Mouse (Mus musculus) hindbrain, embryonic 16.5 days (tissue): Measurements from ENCODE around the gene Rnf168. TPM values are rescaled to one million over a fixed set of nuclear protein-coding genes. Genes with fewer than 3 reads are reported as not detected.

ENCODE experiments used
- ATAC-seq: fragments of 200-750 bp; cut with Nextera tagmentation; 2 replicates; pipeline ENCODE4 v1.8.0; 2017; ENCODE audit warnings: moderate TSS enrichment, moderate library complexity
- H3K27ac ChIP-seq: fragments of 300-500 bp; sonication (generic); 2 replicates; pipeline ENCODE4 v1.5.1; 2014; ENCODE audit warnings: low read depth, mild to moderate bottlenecking, control low read depth, low read length, moderate library complexity
- H3K27me3 ChIP-seq: fragments of 300-500 bp; sonication (generic); replicated peaks from 2 replicates; pipeline ENCODE4 v1.6.1; 2014; ENCODE audit warnings: low read length; ENCODE audit not compliant: control insufficient read depth, insufficient read depth
- H3K36me3 ChIP-seq: fragments of 300-500 bp; sonication (generic); 2 replicates; pipeline ENCODE4 v1.6.1; 2014; ENCODE audit warnings: mild to moderate bottlenecking, low read length, moderate library complexity, mixed read lengths; ENCODE audit not compliant: control insufficient read depth, insufficient read depth
- H3K4me1 ChIP-seq: fragments of 300-500 bp; sonication (generic); 2 replicates; pipeline ENCODE4 v1.6.1; 2014; ENCODE audit warnings: low read depth, low read length; ENCODE audit not compliant: control insufficient read depth, insufficient read depth
- H3K4me2 ChIP-seq: fragments of 300-500 bp; sonication (generic); 2 replicates; pipeline ENCODE4 v1.6.1; 2014; ENCODE audit warnings: mild to moderate bottlenecking, low read length, control low read depth, moderate library complexity
- H3K4me3 ChIP-seq: fragments of 300-500 bp; sonication (generic); 2 replicates; pipeline ENCODE4 v1.5.1; 2014; ENCODE audit warnings: mild to moderate bottlenecking, low read length, control low read depth, moderate library complexity
- H3K9ac ChIP-seq: fragments of 300-500 bp; sonication (generic); 2 replicates; pipeline ENCODE4 v1.6.1; 2014; ENCODE audit warnings: low read depth, mild to moderate bottlenecking, control low read depth, low read length, moderate library complexity
- H3K9me3 ChIP-seq: fragments of 300-500 bp; sonication (generic); 2 replicates; pipeline ENCODE4 v1.6.1; 2014; ENCODE audit warnings: mild to moderate bottlenecking, low read length, moderate library complexity; ENCODE audit not compliant: control insufficient read depth
- WGBS: fragments of 180-500 bp; shearing (Covaris S2); extraction: QIAGEN DNeasy Blood & Tissue Kit; methylation state at CpG from one replicate; pipeline ENCODE4 v1.1.7; 2014; 5-methylcytosine and 5-hydroxymethylcytosine counted together
- microRNA counts: library from miRNA; unstranded; fragments of <30 nt; microRNA quantifications from one replicate; lab custom pipeline; 2016
- microRNA-seq: library from miRNA; unstranded; fragments of <30 nt; microRNA quantifications from one replicate; pipeline ENCODE4, GENCODE M21; 2017
- polyA plus RNA-seq: library from polyadenylated mRNA; unstranded; fragments of >200 nt; fragmentation: Nextera tagmentation; extraction: Ambion mirVana; gene quantifications from 2 replicates; pipeline ENCODE4 v1.2.1, GENCODE M21; 2015

Rnf168 gene
- polyA plus RNA-seq, 1 experiment from 2014 or later = 23.8 TPM

- Histone ChIP-seq H3K9ac (no peak overlapping the region), H3K4me2 (no peak overlapping the region), H3K4me3 (no peak overlapping the region), H3K27ac (no peak overlapping the region), H3K9me3 (no peaks in the 10 kb centered on the region), H3K27me3 (no peaks in the 10 kb centered on the region), H3K4me1 (peaks cover 13% of the 10 kb centered on the region), H3K36me3 (no peaks in the 10 kb centered on the region)
- no peak for ATAC-seq
- WGBS = 98% methylated on average over 5 of the region's 5 CpGs
These were observed 57.9 kb downstream of the Rnf168 start for GRCm38 (mm10) chr16:32335146-32335545.

GRCm38 (mm10) chr16:32336026-32336780 is 58.9 kb downstream of the Rnf168 start:
- H3K9ac ChIP-seq = no peak overlapping the region

GRCm38 (mm10) chr16:32337001-32337400 is 59.7 kb downstream of the Rnf168 start:
- ATAC-seq = no peak
- peaks cover 10% of the 10 kb centered on the region; the same call in 1 of the 2 replicates for H3K4me1 ChIP-seq
- no peak overlapping the region for H3K4me2 ChIP-seq
- no peaks in the 10 kb centered on the region for H3K9me3 ChIP-seq
- no peaks in the 10 kb centered on the region for H3K36me3 ChIP-seq
- H3K27me3 ChIP-seq = no peaks in the 10 kb centered on the region
- H3K4me3 ChIP-seq = no peak overlapping the region
- no peak overlapping the region for H3K27ac ChIP-seq
- H3K9ac ChIP-seq = no peak overlapping the region

More at GRCm38 (mm10) chr16:32336026-32336780, 58.9 kb downstream of the Rnf168 start:
- Histone ChIP-seq H3K36me3 (no peaks in the 10 kb centered on the region), H3K4me3 (no peak overlapping the region), H3K27me3 (no peaks in the 10 kb centered on the region), H3K4me1 (peaks cover 13% of the 10 kb centered on the region), H3K27ac (no peak overlapping the region), H3K4me2 (no peak overlapping the region), H3K9me3 (no peaks in the 10 kb centered on the region)
- WGBS = 78% methylated on average over 7 of the region's 7 CpGs
- ATAC-seq = no peak

GRCm38 (mm10) chr16:32340451-32340850 is 63.2 kb downstream of the Rnf168 start:
- no peak for ATAC-seq
- Histone ChIP-seq H3K4me3 (no peak overlapping the region), H3K36me3 (no peaks in the 10 kb centered on the region), H3K27me3 (no peaks in the 10 kb centered on the region), H3K9me3 (no peaks in the 10 kb centered on the region), H3K4me2 (no peak overlapping the region), H3K4me1 (peaks cover 7% of the 10 kb centered on the region; the same call in 1 of the 2 replicates), H3K27ac (no peak overlapping the region), H3K9ac (no peak overlapping the region)
- 85% methylated on average over 1 of the region's 1 CpGs for WGBS

GRCm38 (mm10) chr16:32345521-32345920 is 68.3 kb downstream of the Rnf168 start:
- Histone ChIP-seq H3K9me3 (no peaks in the 10 kb centered on the region), H3K27me3 (no peaks in the 10 kb centered on the region), H3K4me3 (no peak overlapping the region), H3K4me2 (no peak overlapping the region), H3K36me3 (no peaks in the 10 kb centered on the region), H3K27ac (no peak overlapping the region), H3K4me1 (no peaks in the 10 kb centered on the region), H3K9ac (no peak overlapping the region)
- ATAC-seq = no peak

GRCm38 (mm10) chr16:32350776-32351175 is 73.5 kb downstream of the Rnf168 start:
- no peak overlapping the region for H3K27ac ChIP-seq
- peaks cover 7% of the 10 kb centered on the region for H3K36me3 ChIP-seq
- H3K9ac ChIP-seq = no peak overlapping the region
- no peak overlapping the region for H3K4me2 ChIP-seq
- 87% methylated on average over 3 of the region's 3 CpGs for WGBS
- no peaks in the 10 kb centered on the region for H3K27me3 ChIP-seq
- no peaks in the 10 kb centered on the region for H3K4me1 ChIP-seq
- H3K9me3 ChIP-seq = no peaks in the 10 kb centered on the region
- ATAC-seq = no peak
- H3K4me3 ChIP-seq = no peak overlapping the region

MicroRNAs encoded within 50 kb of the gene (microRNA counts, 519-probe panel; counts per million panel counts)
- microRNA mmu-miR-1946a (lab: Ali Mortazavi, UCI) = 2,135 counts per million, percentile 38 among the panel's probes with 10 or more counts

Small RNAs within 50 kb of the gene (microRNA-seq; reads per million reads assigned to microRNA genes)
- gene Mir1946a = not detected

Other genes with a start within 250 kb of the Rnf168 start
- 24.9 and 29.9 TPM in 2 replicates for gene Pak2, start 198.1 kb upstream of the Rnf168 start, polyA plus RNA-seq
- 94.0 and 94.8 TPM in 2 replicates for gene Pigx, start 177.7 kb upstream of the Rnf168 start, polyA plus RNA-seq
- gene Cep19, start 177.7 kb upstream of the Rnf168 start, polyA plus RNA-seq = 48.0 and 51.0 TPM in 2 replicates
- 7.7 and 9.7 TPM in 2 replicates for gene Nrros, start 111.9 kb upstream of the Rnf168 start, polyA plus RNA-seq
- gene Bex6, start 97.6 kb upstream of the Rnf168 start, polyA plus RNA-seq = not detected in 2 replicates
- 5.6 and 6.0 TPM in 2 replicates for gene Fbxo45, start 30.3 kb upstream of the Rnf168 start, polyA plus RNA-seq
- gene Wdr53, start 30.2 kb upstream of the Rnf168 start, polyA plus RNA-seq = 14.2 and 15.8 TPM in 2 replicates
- not detected in 2 replicates for gene Smco1, start 6.0 kb upstream of the Rnf168 start, polyA plus RNA-seq
- gene Ubxn7, start 54.8 kb downstream of the Rnf168 start, polyA plus RNA-seq = 17.9 and 18.3 TPM in 2 replicates
- not detected in 2 replicates for gene Tm4sf19, start 123.0 kb downstream of the Rnf168 start, polyA plus RNA-seq
- 37.9 and 41.9 TPM in 2 replicates for gene Tctex1d2, start 142.2 kb downstream of the Rnf168 start, polyA plus RNA-seq
- 46.9 and 50.5 TPM in 2 replicates for gene Pcyt1a, start 153.5 kb downstream of the Rnf168 start, polyA plus RNA-seq
- gene Slc51a, start 210.4 kb downstream of the Rnf168 start, polyA plus RNA-seq = 0.19 TPM in 1 of 2 replicates, not detected in the other
- gene Zdhhc19, start 218.8 kb downstream of the Rnf168 start, polyA plus RNA-seq = not detected in 2 replicates